Mouse (Mus musculus): ENCODE measurements at regions not wholly inside any gene's neighbourhood (a gene's known extent, or its start where the extent isn't known, plus 50 kb on each side); places are given as distances from the start of the nearest gene placed in this dataset.
"Not testable (repeated sequence)": the region's sequence is repeated elsewhere in the genome, so short reads cannot be mapped to it uniquely, and the experiment has no call there.

DNA sequence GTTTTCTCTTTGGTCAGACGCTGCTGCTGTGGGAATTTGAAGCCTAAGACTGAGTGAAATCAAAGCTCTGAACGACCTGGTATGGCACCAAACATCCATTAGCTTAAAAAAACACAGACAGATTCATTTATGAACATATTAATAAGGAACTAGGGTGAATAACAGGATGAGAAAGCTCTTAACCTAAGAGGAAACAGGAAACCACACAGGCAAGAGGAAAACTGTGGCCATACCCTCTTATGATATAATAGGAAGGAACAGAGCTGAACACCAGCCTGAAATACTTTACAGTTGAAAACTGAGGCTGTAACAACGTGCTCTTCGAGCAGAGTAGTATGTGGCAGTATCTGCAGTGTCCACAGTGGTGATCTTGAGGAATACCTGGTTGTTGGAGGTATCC is 579.5 kb upstream of the Zfp386 start:
- not testable (repeated sequence) for H3K4me2 ChIP-seq; ATAC-seq (ENCODE audit: borderline replicate concordance, extremely low read depth, low FRiP score, low TSS enrichment); H3K9me3 ChIP-seq; H3K4me3 ChIP-seq; H3K27ac ChIP-seq; H3K36me3 ChIP-seq; H3K4me1 ChIP-seq; H3K27me3 ChIP-seq; H3K9ac ChIP-seq
- WGBS = 28% methylated on average over 4 of the region's 4 CpGs

- ATAC-seq (ENCODE audit: borderline replicate concordance, extremely low read depth, low FRiP score, low TSS enrichment); H3K9ac ChIP-seq: not testable (repeated sequence)
Measured at GRCm38 (mm10) chr12:115468569-115468968, 579.0 kb upstream of the Zfp386 start.

GRCm38 (mm10) chr12:115498865-115499264 is 548.7 kb upstream of the Zfp386 start:
- Histone ChIP-seq H3K4me3 (no peak overlapping the region), H3K4me1 (no peaks in the 10 kb centered on the region), H3K27me3 (no peaks in the 10 kb centered on the region), H3K36me3 (no peaks in the 10 kb centered on the region), H3K27ac (no peak overlapping the region), H3K9ac (no peak overlapping the region), H3K4me2 (no peak overlapping the region), H3K9me3 (no peaks in the 10 kb centered on the region)
- ATAC-seq (ENCODE audit: borderline replicate concordance, extremely low read depth, low FRiP score, low TSS enrichment) = no peak
- WGBS = 43% methylated on average over 1 of the region's 1 CpGs

More at GRCm38 (mm10) chr12:115468569-115468968, 579.0 kb upstream of the Zfp386 start:
- H3K36me3 ChIP-seq, H3K4me2 ChIP-seq, H3K4me1 ChIP-seq, H3K27ac ChIP-seq, H3K9me3 ChIP-seq, H3K4me3 ChIP-seq, H3K27me3 ChIP-seq: not testable (repeated sequence)

GRCm38 (mm10) chr12:115507285-115507684 is 540.2 kb upstream of the Zfp386 start:
- WGBS = 65% methylated on average over 3 of the region's 3 CpGs
- not testable (repeated sequence) for H3K27me3 ChIP-seq; H3K9ac ChIP-seq; H3K9me3 ChIP-seq; H3K36me3 ChIP-seq; H3K27ac ChIP-seq; H3K4me1 ChIP-seq; ATAC-seq (ENCODE audit: borderline replicate concordance, extremely low read depth, low FRiP score, low TSS enrichment); H3K4me2 ChIP-seq; H3K4me3 ChIP-seq

DNA sequence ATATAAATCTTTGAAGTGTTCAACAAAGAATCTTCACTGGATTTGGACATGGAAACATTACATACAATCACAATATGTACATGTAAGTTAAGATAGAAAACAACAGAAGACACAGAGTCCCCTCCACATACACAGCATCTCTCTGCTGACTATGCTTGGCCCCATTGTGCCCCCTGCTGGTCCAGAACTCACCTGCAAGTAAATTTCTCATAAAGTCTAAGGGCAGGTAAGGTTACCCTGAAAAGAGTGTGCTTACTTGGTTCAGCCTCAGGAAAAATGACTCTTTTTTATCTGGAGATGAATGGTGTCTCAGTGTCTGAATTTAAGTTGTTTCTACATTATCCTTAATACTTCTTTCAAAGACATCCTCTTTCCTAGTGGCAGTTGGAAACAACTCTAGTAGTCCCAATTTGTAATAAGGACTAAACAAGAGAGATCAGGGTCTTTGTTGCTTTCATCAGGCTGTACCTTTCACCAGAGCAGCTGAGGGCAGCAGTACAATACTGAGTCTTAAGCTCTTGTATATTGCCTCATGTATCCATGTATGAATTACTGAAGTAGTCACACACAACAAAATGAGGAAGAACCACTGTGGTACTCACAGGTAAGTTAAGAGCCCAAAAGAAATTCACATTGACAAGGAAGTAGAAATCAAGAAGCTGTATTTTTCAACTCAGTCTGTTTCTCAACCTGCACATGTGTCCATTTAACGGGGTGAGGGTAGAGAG is 538.7 kb upstream of the Zfp386 start:
- not testable (repeated sequence) for H3K36me3 ChIP-seq; ATAC-seq (ENCODE audit: borderline replicate concordance, extremely low read depth, low FRiP score, low TSS enrichment); H3K27ac ChIP-seq; H3K9me3 ChIP-seq; H3K4me2 ChIP-seq; H3K27me3 ChIP-seq; H3K4me1 ChIP-seq; H3K9ac ChIP-seq; H3K4me3 ChIP-seq
- 15% methylated on average over 1 of the region's 1 CpGs for WGBS

DNA sequence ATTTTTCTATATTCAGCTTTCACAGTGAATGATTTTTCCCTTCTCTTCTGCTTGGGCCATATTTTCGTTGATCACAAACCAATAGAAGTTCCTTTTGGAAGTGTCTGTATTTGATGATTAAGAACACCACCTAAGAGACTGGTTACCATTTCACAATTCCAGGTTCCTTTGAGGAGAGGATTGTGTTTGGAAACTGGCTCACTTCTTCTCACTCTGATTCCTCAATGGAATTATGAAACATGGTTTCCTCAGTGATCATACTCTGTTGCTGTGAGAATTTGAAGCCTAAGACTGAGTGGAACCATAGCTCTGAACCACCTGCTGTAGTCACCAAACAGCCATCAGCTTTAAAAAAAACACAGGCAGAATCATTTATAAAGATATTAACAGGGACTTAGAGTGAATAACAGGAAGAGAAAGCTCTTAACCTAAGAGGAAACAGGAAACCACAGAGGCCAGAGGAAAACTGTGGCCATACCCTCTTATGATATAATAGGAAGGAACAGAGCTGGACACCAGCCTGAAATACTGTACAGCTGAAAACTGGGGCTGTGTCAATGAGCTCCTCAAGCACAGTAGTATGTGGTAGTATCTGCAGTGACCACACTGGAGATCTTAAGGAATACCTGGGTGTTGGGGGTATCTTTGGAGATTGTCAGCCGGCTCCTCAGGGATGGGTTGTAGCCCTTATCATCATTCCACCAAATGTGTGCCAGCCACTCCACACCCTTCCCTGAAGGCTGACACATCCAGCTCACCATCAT is 528.6 kb upstream of the Zfp386 start:
- not testable (repeated sequence) for H3K4me3 ChIP-seq; H3K36me3 ChIP-seq; H3K9ac ChIP-seq; H3K4me1 ChIP-seq; ATAC-seq (ENCODE audit: borderline replicate concordance, extremely low read depth, low FRiP score, low TSS enrichment); H3K9me3 ChIP-seq; H3K27ac ChIP-seq; H3K4me2 ChIP-seq; H3K27me3 ChIP-seq
- WGBS = 64% methylated on average over 2 of the region's 2 CpGs

DNA sequence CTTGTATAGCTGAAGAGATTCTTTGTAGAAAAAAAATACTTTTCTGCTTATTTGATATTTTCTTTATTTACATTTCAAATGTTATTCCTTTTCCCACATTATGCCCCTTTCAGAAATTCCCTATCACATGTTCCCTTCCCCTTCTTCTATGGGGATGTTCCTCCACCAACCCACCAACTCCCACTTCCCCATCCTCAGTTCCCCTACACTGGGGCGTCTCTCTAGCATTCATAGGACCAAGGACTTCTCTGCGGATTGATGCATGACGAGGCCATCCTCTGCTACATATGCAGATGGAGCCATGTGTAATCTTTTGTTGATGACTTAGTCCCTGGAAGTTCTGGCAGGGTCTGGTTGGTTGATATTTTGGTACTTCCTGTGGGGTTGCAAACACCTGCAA is 520.5 kb upstream of the Zfp386 start:
- no peaks in the 10 kb centered on the region; the same call in 1 of the 2 replicates for H3K9me3 ChIP-seq
- no peak overlapping the region for H3K4me3 ChIP-seq
- no peak for ATAC-seq (ENCODE audit: borderline replicate concordance, extremely low read depth, low FRiP score, low TSS enrichment)
- no peaks in the 10 kb centered on the region for H3K27me3 ChIP-seq
- H3K27ac ChIP-seq = no peak overlapping the region
- no peak overlapping the region for H3K9ac ChIP-seq
- 74% methylated on average over 3 of the region's 3 CpGs for WGBS
- no peaks in the 10 kb centered on the region for H3K4me1 ChIP-seq
- no peaks in the 10 kb centered on the region for H3K36me3 ChIP-seq
- no peak overlapping the region for H3K4me2 ChIP-seq

GRCm38 (mm10) chr12:115542482-115542881 is 505.0 kb upstream of the Zfp386 start:
- WGBS = 62% methylated on average over 2 of the region's 2 CpGs
- H3K27ac ChIP-seq = no peak overlapping the region
- no peaks in the 10 kb centered on the region for H3K36me3 ChIP-seq
- no peak overlapping the region for H3K4me2 ChIP-seq
- H3K27me3 ChIP-seq = no peaks in the 10 kb centered on the region
- no peak overlapping the region for H3K9ac ChIP-seq
- H3K9me3 ChIP-seq = peaks cover 4% of the 10 kb centered on the region; the same call in 1 of the 2 replicates
- ATAC-seq (ENCODE audit: borderline replicate concordance, extremely low read depth, low FRiP score, low TSS enrichment) = no peak
- no peak overlapping the region for H3K4me3 ChIP-seq
- no peaks in the 10 kb centered on the region for H3K4me1 ChIP-seq

GRCm38 (mm10) chr12:115566878-115567277 is 480.6 kb upstream of the Zfp386 start:
- H3K27me3 ChIP-seq; H3K27ac ChIP-seq; H3K9ac ChIP-seq; H3K4me1 ChIP-seq; H3K9me3 ChIP-seq; H3K4me3 ChIP-seq; ATAC-seq (ENCODE audit: borderline replicate concordance, extremely low read depth, low FRiP score, low TSS enrichment); H3K36me3 ChIP-seq; H3K4me2 ChIP-seq: not testable (repeated sequence)
- WGBS = 65% methylated on average over 4 of the region's 4 CpGs

DNA sequence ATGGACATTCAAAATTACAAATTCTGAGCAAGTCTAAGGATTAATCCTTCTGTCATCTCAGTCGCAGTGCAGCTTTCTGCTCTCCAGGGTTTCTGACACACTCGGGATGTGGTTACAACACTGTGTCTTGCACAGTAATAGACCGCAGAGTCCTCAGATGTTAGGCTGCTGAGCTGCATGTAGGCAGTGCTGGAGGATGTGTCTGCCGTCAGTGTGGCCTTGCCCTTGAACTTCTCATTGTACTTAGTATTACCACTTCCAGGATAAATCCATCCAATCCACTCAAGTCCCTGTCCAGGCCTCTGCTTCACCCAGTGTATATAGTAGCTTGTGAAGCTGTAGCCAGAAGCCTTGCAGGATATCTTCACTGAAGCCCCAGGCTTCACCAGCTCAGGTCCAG is 454.5 kb upstream of the Zfp386 start:
- ATAC-seq (ENCODE audit: borderline replicate concordance, extremely low read depth, low FRiP score, low TSS enrichment); H3K4me3 ChIP-seq; H3K9me3 ChIP-seq; H3K27me3 ChIP-seq; H3K4me2 ChIP-seq; H3K4me1 ChIP-seq; H3K9ac ChIP-seq; H3K27ac ChIP-seq; H3K36me3 ChIP-seq: not testable (repeated sequence)
- WGBS = 79% methylated on average over 4 of the region's 4 CpGs

DNA sequence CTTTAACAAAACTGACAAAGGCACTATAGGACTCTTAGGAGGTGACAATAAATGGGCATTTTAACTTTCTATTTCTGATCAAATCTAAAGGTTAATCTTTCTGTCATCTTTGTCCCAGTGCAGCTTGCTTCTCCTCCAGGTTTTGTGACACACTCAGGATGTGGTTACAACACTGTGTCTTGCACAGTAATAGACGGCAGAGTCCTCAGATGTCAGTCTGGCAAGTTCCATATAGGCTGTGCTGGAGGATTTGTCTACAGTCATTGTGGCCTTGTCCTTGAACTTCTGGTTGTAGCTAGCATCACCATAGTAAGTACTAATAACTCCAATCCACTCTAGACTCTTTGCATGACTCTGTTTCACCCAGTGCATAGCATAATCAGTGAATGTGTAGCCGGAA is 443.8 kb upstream of the Zfp386 start:
- Histone ChIP-seq H3K27ac (no peak overlapping the region), H3K36me3 (no peaks in the 10 kb centered on the region), H3K4me3 (no peak overlapping the region), H3K9ac (no peak overlapping the region), H3K27me3 (no peaks in the 10 kb centered on the region), H3K4me2 (no peak overlapping the region), H3K4me1 (no peaks in the 10 kb centered on the region), H3K9me3 (no peaks in the 10 kb centered on the region; the same call in 1 of the 2 replicates)
- ATAC-seq (ENCODE audit: borderline replicate concordance, extremely low read depth, low FRiP score, low TSS enrichment) = no peak
- 81% methylated on average over 2 of the region's 2 CpGs for WGBS

DNA sequence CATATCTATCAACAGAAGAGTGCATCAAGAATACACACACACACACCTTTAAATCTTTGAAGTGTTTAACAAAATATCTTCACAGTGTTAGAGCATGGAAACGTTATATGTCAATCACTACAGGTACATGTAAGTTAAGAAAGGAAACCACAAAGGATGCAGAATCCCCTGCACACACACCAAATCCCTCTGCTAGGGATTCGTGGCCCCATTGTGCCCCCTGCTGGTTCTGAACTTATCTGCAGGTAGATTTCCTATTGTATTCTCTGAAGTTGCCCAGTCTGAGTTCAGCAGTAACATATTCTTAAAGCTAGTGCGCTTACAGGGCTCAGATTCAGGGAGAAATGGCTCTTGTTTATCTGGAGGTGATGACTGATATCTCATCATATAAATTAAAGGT is 442.6 kb upstream of the Zfp386 start:
- Histone ChIP-seq H3K4me3 (no peak overlapping the region), H3K9ac (no peak overlapping the region), H3K36me3 (no peaks in the 10 kb centered on the region), H3K4me2 (no peak overlapping the region), H3K27me3 (no peaks in the 10 kb centered on the region), H3K27ac (no peak overlapping the region), H3K9me3 (no peaks in the 10 kb centered on the region; the same call in 1 of the 2 replicates), H3K4me1 (no peaks in the 10 kb centered on the region)
- no peak for ATAC-seq (ENCODE audit: borderline replicate concordance, extremely low read depth, low FRiP score, low TSS enrichment)
- whole genome bisulfite sequencing = 34% methylated on average over 3 of the region's 3 CpGs
